8 mouse cellular contexts compared by ENCODE assay signal in genomic region chr16:78302678-78303050, GRCm38 (mm10). TPM values are rescaled to one million over a fixed set of nuclear protein-coding genes. Genes with fewer than 3 reads are reported as not detected.
DNase-seq lines count a peak whose midpoint lies in the region; ATAC-seq and TF ChIP-seq lines count a peak whose summit lies in the region.

No protein-coding gene starts in this region.

- H3K4me1 ChIP-seq in heart, adult 2 months (ENCODE audit: control insufficient read depth, insufficient read depth, low read length), result peaks cover 2% of the 10 kb centered on the region; the same call in 1 of the 2 replicates
- peaks cover 12% of the 10 kb centered on the region for H3K4me1 ChIP-seq in forebrain, embryonic 14.5 days (ENCODE audit: control insufficient read depth, insufficient read depth, low read length)
- peaks cover 19% of the 10 kb centered on the region for H3K4me1 ChIP-seq in liver, postnatal 0 days (ENCODE audit: insufficient read depth)

- H3K4me2 ChIP-seq in forebrain, embryonic 14.5 days (ENCODE audit: low read length), result peak overlapping the region; percentile 73
- H3K4me2 ChIP-seq in liver, postnatal 0 days (ENCODE audit: low read depth, low read length), result peak overlapping the region; percentile 78

- intact Hi-C loops in heart, adult 2 months (cut with DNase I), result loop anchor here (5.0 kb wide), 1 partner anchor 40 kb away; no protein-coding TSS in a partner anchor

- TF ChIP-seq CTCF in heart, adult 2 months (IDR thresholded peaks at IDR 0.05), result no peak
- no peak for TF ChIP-seq CTCF in liver, postnatal 0 days (IDR thresholded peaks at IDR 0.05; ENCODE audit: low read depth)

- DNase-seq in heart, adult 2 months, result no peak
- DNase-seq in heart, adult 9 months (ENCODE audit: low spot score in 2 of 2), result no peak
- peak; percentile 46 for DNase-seq in adrenal gland, postnatal 10 days
- peak; percentile 78 for DNase-seq in forebrain, embryonic 14.5 days (ENCODE audit: low spot score)
- DNase-seq in kidney, adult 9 months, result peak; percentile 41
- no peak for DNase-seq in liver, postnatal 0 days
- peak; percentile 35 for DNase-seq in right cerebral cortex, postnatal 4 days
- no peak for DNase-seq in c-Kit-positive CD71-positive TER-119-positive erythroid progenitor cells, embryonic 14.5 days (ENCODE audit: low spot score)

- WGBS in heart, adult 2 months, result 11% methylated on average over 10 of the region's 10 CpGs
- 3% methylated on average over 10 of the region's 10 CpGs for WGBS in forebrain, embryonic 14.5 days
- 9% methylated on average over 10 of the region's 10 CpGs for WGBS in liver, postnatal 0 days (ENCODE audit: insufficient replicate concordance)

- H3K9me3 ChIP-seq in forebrain, embryonic 14.5 days (replicated peaks; ENCODE audit: control insufficient read depth, low read length), result no peaks in the 10 kb centered on the region
- no peaks in the 10 kb centered on the region for H3K9me3 ChIP-seq in liver, postnatal 0 days (ENCODE audit: low read length)

- H3K36me3 ChIP-seq in heart, adult 2 months (ENCODE audit: control insufficient read depth, insufficient read depth, low read length), result no peaks in the 10 kb centered on the region
- no peaks in the 10 kb centered on the region; the same call in 1 of the 2 replicates for H3K36me3 ChIP-seq in forebrain, embryonic 14.5 days (ENCODE audit: control insufficient read depth, insufficient read depth, low read length)
- no peaks in the 10 kb centered on the region; the same call in 1 of the 2 replicates for H3K36me3 ChIP-seq in liver, postnatal 0 days (replicated peaks; ENCODE audit: insufficient read depth, low read length)

- no peak for TF ChIP-seq EP300 in heart, adult 2 months (IDR thresholded peaks at IDR 0.05; ENCODE audit: insufficient read depth, low read depth, low read length)
- TF ChIP-seq EP300 in liver, postnatal 0 days (IDR thresholded peaks at IDR 0.05; ENCODE audit: low read depth), result no peak

- TF ChIP-seq POLR2A in heart, adult 2 months (IDR thresholded peaks at IDR 0.05; ENCODE audit: insufficient read depth, low read depth, low read length), result no peak

- H3K27ac ChIP-seq in heart, adult 2 months, result peak overlapping the region; percentile 30; the same call in 1 of the 2 replicates
- H3K27ac ChIP-seq in forebrain, embryonic 14.5 days (ENCODE audit: low read depth, low read length), result no peak overlapping the region
- peak overlapping the region; percentile 92 for H3K27ac ChIP-seq in liver, postnatal 0 days (ENCODE audit: low read depth)

- no peak overlapping the region for H3K9ac ChIP-seq in heart, adult 2 months (ENCODE audit: low read depth, low read length)
- peak overlapping the region; percentile 97 for H3K9ac ChIP-seq in forebrain, embryonic 14.5 days (ENCODE audit: low read length)
- peak overlapping the region; percentile 86 for H3K9ac ChIP-seq in liver, postnatal 0 days (replicated peaks)

- H3K27me3 ChIP-seq in heart, adult 2 months (ENCODE audit: control insufficient read depth, insufficient read depth, low read length), result peaks cover 3% of the 10 kb centered on the region
- H3K27me3 ChIP-seq in forebrain, embryonic 14.5 days (replicated peaks; ENCODE audit: control insufficient read depth, insufficient read depth, low read length), result no peaks in the 10 kb centered on the region
- H3K27me3 ChIP-seq in liver, postnatal 0 days (ENCODE audit: insufficient read depth, low read length), result peaks cover 13% of the 10 kb centered on the region

- H3K4me3 ChIP-seq in heart, adult 2 months, result peak overlapping the region; percentile 52
- H3K4me3 ChIP-seq in forebrain, embryonic 14.5 days (ENCODE audit: low read depth, low read length), result peak overlapping the region; percentile 94
- peak overlapping the region; percentile 76 for H3K4me3 ChIP-seq in liver, postnatal 0 days (ENCODE audit: low read depth, low read length)

- H3K79me2 ChIP-seq in heart, adult 2 months (replicated peaks; ENCODE audit: control insufficient read depth, insufficient read depth, low read length), result no peaks in the 10 kb centered on the region

- no peak for ATAC-seq in forebrain, embryonic 14.5 days
- no peak for ATAC-seq in liver, postnatal 0 days

RNA-seq across cellular contexts. Expression of gene Cxadr, which starts 1.4 kb away (rescaled TPM):
- total RNA-seq in heart, adult 2 months (2021), result 10 to 100 TPM; 40.5 to 43.8 TPM
- polyA plus RNA-seq in heart, adult 2 months (2012; rRNA removed), result 13.8 and 34.4 TPM in 2 replicates
- 10 to 100 TPM; 21.0 to 24.7 TPM for total RNA-seq in adrenal gland, postnatal 10 days (2021)
- polyA plus RNA-seq in forebrain, embryonic 14.5 days (2014; fragmentation: Nextera tagmentation; extraction: Ambion mirVana), result 105 and 122 TPM in 2 replicates
- 24.7 and 27.1 TPM in 2 replicates for polyA plus RNA-seq in liver, postnatal 0 days (2015; fragmentation: Nextera tagmentation; extraction: Ambion mirVana)

Comparison
In these comparisons a context has a peak if more than half of its experiments do, and no peak if none do; other contexts are left out.
1. DNase-seq: peak in adrenal gland, postnatal 10 days (single experiment), forebrain, embryonic 14.5 days (single experiment), kidney, adult 9 months (single experiment) and right cerebral cortex, postnatal 4 days (single experiment); none in heart, adult 2 months (0 of 2), heart, adult 9 months (0 of 2), liver, postnatal 0 days (single experiment) and c-Kit-positive CD71-positive TER-119-positive erythroid progenitor cells, embryonic 14.5 days (single experiment).
2. Peak in every context shown above with its lines, with median percentiles within 50 percentile points of each other: H3K4me3 ChIP-seq.